Mouse (Mus musculus) CH12.LX (cell line): ENCODE data around the gene Hrh3. TPM values are rescaled to one million over a fixed set of nuclear protein-coding genes. Genes with fewer than 3 reads are reported as not detected.

Experiments used
- polyA plus RNA-seq: library from polyadenylated mRNA; unstranded; fragments of >175 nt; gene quantifications from 2 replicates; pipeline ENCODE4 v1.2.1, GENCODE M21; 2012; ENCODE audit warnings: low read depth; ENCODE audit not compliant: insufficient read length
- total RNA-seq, 2 experiments: library from RNA; depleted of rRNA; stranded (reverse); fragments of 300-350 nt in 1 of 2; fragments of >200 nt in 1 of 2; gene quantifications; 2 replicates each; pipeline ENCODE4 v1.2.3; 2012 to 2014

Hrh3 gene
- total and polyA plus RNA-seq, 3 experiments: not detected

Other genes with a start within 250 kb of the Hrh3 start
- gene Taf4, start 127.8 kb downstream of the Hrh3 start, total RNA-seq (2012; rRNA removed): 5.0 and 5.5 TPM in 2 replicates
- 3.0 and 3.5 TPM in 2 replicates for gene Taf4, start 127.8 kb downstream of the Hrh3 start, total RNA-seq (2014; rRNA removed)
- gene Taf4, start 127.8 kb downstream of the Hrh3 start, polyA plus RNA-seq: 14.5 and 19.0 TPM in 2 replicates
- gene Lsm14b, start 79.5 kb downstream of the Hrh3 start, total RNA-seq (2012; rRNA removed): 16.5 and 16.9 TPM in 2 replicates
- gene Lsm14b, start 79.5 kb downstream of the Hrh3 start, total RNA-seq (2014; rRNA removed): 12.2 and 12.6 TPM in 2 replicates
- gene Lsm14b, start 79.5 kb downstream of the Hrh3 start, polyA plus RNA-seq: 15.3 and 15.6 TPM in 2 replicates
- 443 and 533 TPM in 2 replicates for gene Psma7, start 62.1 kb downstream of the Hrh3 start, total RNA-seq (2012; rRNA removed)
- 569 and 598 TPM in 2 replicates for gene Psma7, start 62.1 kb downstream of the Hrh3 start, total RNA-seq (2014; rRNA removed)
- 418 and 466 TPM in 2 replicates for gene Psma7, start 62.1 kb downstream of the Hrh3 start, polyA plus RNA-seq
- 2.1 and 3.0 TPM in 2 replicates for gene Ss18l1, start 62.0 kb downstream of the Hrh3 start, total RNA-seq (2012; rRNA removed)
- gene Ss18l1, start 62.0 kb downstream of the Hrh3 start, total RNA-seq (2014; rRNA removed): 2.0 TPM in 2 replicates
- gene Ss18l1, start 62.0 kb downstream of the Hrh3 start, polyA plus RNA-seq: 1.7 and 2.1 TPM in 2 replicates
- 24.7 and 31.8 TPM in 2 replicates for gene Mtg2, start 33.9 kb downstream of the Hrh3 start, total RNA-seq (2012; rRNA removed)
- 24.1 and 26.5 TPM in 2 replicates for gene Mtg2, start 33.9 kb downstream of the Hrh3 start, total RNA-seq (2014; rRNA removed)
- 23.5 and 28.6 TPM in 2 replicates for gene Mtg2, start 33.9 kb downstream of the Hrh3 start, polyA plus RNA-seq
- gene Osbpl2, start 14.8 kb upstream of the Hrh3 start, total RNA-seq (2012; rRNA removed): 11.4 and 12.0 TPM in 2 replicates
- gene Osbpl2, start 14.8 kb upstream of the Hrh3 start, total RNA-seq (2014; rRNA removed): 12.8 and 13.4 TPM in 2 replicates
- 15.6 and 16.9 TPM in 2 replicates for gene Osbpl2, start 14.8 kb upstream of the Hrh3 start, polyA plus RNA-seq
- gene Adrm1, start 67.0 kb upstream of the Hrh3 start, total RNA-seq (2012; rRNA removed): 116 and 167 TPM in 2 replicates
- gene Adrm1, start 67.0 kb upstream of the Hrh3 start, total RNA-seq (2014; rRNA removed): 107 and 127 TPM in 2 replicates
- 121 and 148 TPM in 2 replicates for gene Adrm1, start 67.0 kb upstream of the Hrh3 start, polyA plus RNA-seq
- 0.46 and 0.85 TPM in 2 replicates for gene Lama5, start 121.4 kb upstream of the Hrh3 start, total RNA-seq (2012; rRNA removed)
- 0.16 and 0.20 TPM in 2 replicates for gene Lama5, start 121.4 kb upstream of the Hrh3 start, total RNA-seq (2014; rRNA removed)
- gene Lama5, start 121.4 kb upstream of the Hrh3 start, polyA plus RNA-seq: 0.45 and 0.67 TPM in 2 replicates
- gene Rps21, start 152.9 kb upstream of the Hrh3 start, total RNA-seq (2012; rRNA removed): 3,654 and 3,770 TPM in 2 replicates
- gene Rps21, start 152.9 kb upstream of the Hrh3 start, total RNA-seq (2014; rRNA removed): 1,686 and 1,748 TPM in 2 replicates
- gene Rps21, start 152.9 kb upstream of the Hrh3 start, polyA plus RNA-seq: 705 and 1,020 TPM in 2 replicates
- 16.9 and 17.2 TPM in 2 replicates for gene Cables2, start 169.0 kb upstream of the Hrh3 start, total RNA-seq (2012; rRNA removed)
- gene Cables2, start 169.0 kb upstream of the Hrh3 start, total RNA-seq (2014; rRNA removed): 13.0 and 13.3 TPM in 2 replicates
- 24.5 and 29.9 TPM in 2 replicates for gene Cables2, start 169.0 kb upstream of the Hrh3 start, polyA plus RNA-seq
- gene Rbbp8nl, start 185.4 kb upstream of the Hrh3 start, total RNA-seq (2012; rRNA removed): not detected in 2 replicates
- gene Rbbp8nl, start 185.4 kb upstream of the Hrh3 start, total RNA-seq (2014; rRNA removed): not detected in 2 replicates
- not detected in 2 replicates for gene Rbbp8nl, start 185.4 kb upstream of the Hrh3 start, polyA plus RNA-seq
- not detected in 2 replicates for gene Gata5, start 230.2 kb upstream of the Hrh3 start, total RNA-seq (2012; rRNA removed)
- not detected in 2 replicates for gene Gata5, start 230.2 kb upstream of the Hrh3 start, total RNA-seq (2014; rRNA removed)
- not detected in 2 replicates for gene Gata5, start 230.2 kb upstream of the Hrh3 start, polyA plus RNA-seq